Mouse (Mus musculus): Measurements from ENCODE around the gene Dixdc1. TPM values are rescaled to one million over a fixed set of nuclear protein-coding genes. Genes with fewer than 3 reads are reported as not detected.

Dixdc1 gene
- polyA plus RNA-seq, 1 experiment from 2014 or later, result 37.9 TPM

GRCm38 (mm10) chr9:50721061-50721460 lies 18.3 kb downstream of the Dixdc1 start:
- ATAC-seq (replicated peaks), result no peak
- Histone ChIP-seq H3K9me3 (no peaks in the 10 kb centered on the region), H3K4me2 (no peak overlapping the region), H3K27me3 (replicated peaks) (no peaks in the 10 kb centered on the region), H3K4me1 (peaks cover 38% of the 10 kb centered on the region), H3K4me3 (no peak overlapping the region), H3K27ac (no peak overlapping the region), H3K36me3 (replicated peaks) (no peaks in the 10 kb centered on the region), H3K9ac (no peak overlapping the region)
- 49% methylated on average over 12 of the region's 12 CpGs for WGBS

DNA sequence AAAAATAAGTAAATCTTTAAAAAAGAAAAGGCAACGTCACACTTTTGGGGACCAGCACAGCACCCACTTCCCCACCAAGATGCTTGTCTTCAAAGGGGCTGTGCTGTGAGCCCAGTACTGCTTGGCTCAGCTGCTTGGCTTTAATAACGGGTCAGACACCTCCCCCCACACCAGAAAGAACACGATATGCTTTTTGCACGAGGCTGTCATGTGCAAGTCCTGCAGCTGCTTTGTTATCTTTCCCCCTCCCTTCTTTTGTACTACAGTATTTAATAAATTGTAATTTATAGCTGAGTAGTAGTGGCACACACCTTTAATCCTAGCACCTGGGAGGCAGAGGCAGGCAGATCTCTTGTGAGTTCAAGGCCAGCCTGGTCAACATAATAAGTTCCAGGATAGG lies 20.4 kb downstream of the Dixdc1 start:
- no peaks in the 10 kb centered on the region for H3K27me3 ChIP-seq (replicated peaks)
- no peaks in the 10 kb centered on the region for H3K9me3 ChIP-seq
- no peak overlapping the region for H3K4me2 ChIP-seq
- no peak overlapping the region for H3K9ac ChIP-seq
- WGBS, result 86% methylated on average over 4 of the region's 4 CpGs
- no peak overlapping the region for H3K27ac ChIP-seq
- H3K36me3 ChIP-seq (replicated peaks), result no peaks in the 10 kb centered on the region
- peaks cover 17% of the 10 kb centered on the region for H3K4me1 ChIP-seq
- no peak overlapping the region for H3K4me3 ChIP-seq
- ATAC-seq (replicated peaks), result no peak

- no peak overlapping the region for H3K27ac ChIP-seq
- no peaks in the 10 kb centered on the region for H3K36me3 ChIP-seq (replicated peaks)
- H3K4me1 ChIP-seq, result no peaks in the 10 kb centered on the region
- H3K4me2 ChIP-seq, result no peak overlapping the region
- WGBS, result 74% methylated on average over 4 of the region's 4 CpGs
- no peak for ATAC-seq (replicated peaks)
- H3K4me3 ChIP-seq, result no peak overlapping the region
- H3K9ac ChIP-seq, result no peak overlapping the region
- no peaks in the 10 kb centered on the region for H3K27me3 ChIP-seq (replicated peaks)
- no peaks in the 10 kb centered on the region for H3K9me3 ChIP-seq
Observed at GRCm38 (mm10) chr9:50714188-50714587, 25.1 kb downstream of the Dixdc1 start.

- no peak overlapping the region for H3K4me2 ChIP-seq
- no peaks in the 10 kb centered on the region for H3K4me1 ChIP-seq
- no peaks in the 10 kb centered on the region for H3K9me3 ChIP-seq
- H3K36me3 ChIP-seq (replicated peaks), result no peaks in the 10 kb centered on the region
- ATAC-seq (replicated peaks), result no peak
- no peak overlapping the region for H3K9ac ChIP-seq
- H3K27ac ChIP-seq, result no peak overlapping the region
- no peak overlapping the region for H3K4me3 ChIP-seq
- WGBS, result 84% methylated on average over 4 of the region's 4 CpGs
- H3K27me3 ChIP-seq (replicated peaks), result no peaks in the 10 kb centered on the region
Observed at GRCm38 (mm10) chr9:50711337-50711736, 28.0 kb downstream of the Dixdc1 start.

- H3K36me3 ChIP-seq (replicated peaks), result no peaks in the 10 kb centered on the region
- no peak overlapping the region for H3K27ac ChIP-seq
- no peaks in the 10 kb centered on the region for H3K4me1 ChIP-seq
- H3K4me2 ChIP-seq, result no peak overlapping the region
- no peak for ATAC-seq (replicated peaks)
- H3K4me3 ChIP-seq, result no peak overlapping the region
- WGBS, result 24% methylated on average over 2 of the region's 2 CpGs
- no peak overlapping the region for H3K9ac ChIP-seq
- H3K9me3 ChIP-seq, result no peaks in the 10 kb centered on the region
- no peaks in the 10 kb centered on the region for H3K27me3 ChIP-seq (replicated peaks)
Observed at GRCm38 (mm10) chr9:50709108-50709507, 30.2 kb downstream of the Dixdc1 start.

- Histone ChIP-seq H3K27ac (no peak overlapping the region), H3K4me2 (no peak overlapping the region), H3K9ac (no peak overlapping the region), H3K36me3 (replicated peaks) (peaks cover 9% of the 10 kb centered on the region; the same call in 1 of the 2 replicates), H3K9me3 (no peaks in the 10 kb centered on the region), H3K27me3 (replicated peaks) (no peaks in the 10 kb centered on the region), H3K4me1 (peaks cover under 1% of the 10 kb centered on the region; the same call in 1 of the 2 replicates), H3K4me3 (no peak overlapping the region)
- WGBS, result 37% methylated on average over 6 of the region's 6 CpGs
- ATAC-seq (replicated peaks), result no peak
Observed at GRCm38 (mm10) chr9:50704907-50705306, 34.4 kb downstream of the Dixdc1 start.

- Histone ChIP-seq H3K4me3 (no peak overlapping the region), H3K9me3 (no peaks in the 10 kb centered on the region), H3K9ac (no peak overlapping the region), H3K36me3 (replicated peaks) (peaks cover 9% of the 10 kb centered on the region; the same call in 1 of the 2 replicates), H3K4me1 (peaks cover 27% of the 10 kb centered on the region), H3K4me2 (no peak overlapping the region), H3K27me3 (replicated peaks) (no peaks in the 10 kb centered on the region), H3K27ac (no peak overlapping the region)
- ATAC-seq (replicated peaks), result no peak
- 66% methylated on average over 11 of the region's 11 CpGs for WGBS
Observed at GRCm38 (mm10) chr9:50700921-50701691, 38.2 kb downstream of the Dixdc1 start.

DNA sequence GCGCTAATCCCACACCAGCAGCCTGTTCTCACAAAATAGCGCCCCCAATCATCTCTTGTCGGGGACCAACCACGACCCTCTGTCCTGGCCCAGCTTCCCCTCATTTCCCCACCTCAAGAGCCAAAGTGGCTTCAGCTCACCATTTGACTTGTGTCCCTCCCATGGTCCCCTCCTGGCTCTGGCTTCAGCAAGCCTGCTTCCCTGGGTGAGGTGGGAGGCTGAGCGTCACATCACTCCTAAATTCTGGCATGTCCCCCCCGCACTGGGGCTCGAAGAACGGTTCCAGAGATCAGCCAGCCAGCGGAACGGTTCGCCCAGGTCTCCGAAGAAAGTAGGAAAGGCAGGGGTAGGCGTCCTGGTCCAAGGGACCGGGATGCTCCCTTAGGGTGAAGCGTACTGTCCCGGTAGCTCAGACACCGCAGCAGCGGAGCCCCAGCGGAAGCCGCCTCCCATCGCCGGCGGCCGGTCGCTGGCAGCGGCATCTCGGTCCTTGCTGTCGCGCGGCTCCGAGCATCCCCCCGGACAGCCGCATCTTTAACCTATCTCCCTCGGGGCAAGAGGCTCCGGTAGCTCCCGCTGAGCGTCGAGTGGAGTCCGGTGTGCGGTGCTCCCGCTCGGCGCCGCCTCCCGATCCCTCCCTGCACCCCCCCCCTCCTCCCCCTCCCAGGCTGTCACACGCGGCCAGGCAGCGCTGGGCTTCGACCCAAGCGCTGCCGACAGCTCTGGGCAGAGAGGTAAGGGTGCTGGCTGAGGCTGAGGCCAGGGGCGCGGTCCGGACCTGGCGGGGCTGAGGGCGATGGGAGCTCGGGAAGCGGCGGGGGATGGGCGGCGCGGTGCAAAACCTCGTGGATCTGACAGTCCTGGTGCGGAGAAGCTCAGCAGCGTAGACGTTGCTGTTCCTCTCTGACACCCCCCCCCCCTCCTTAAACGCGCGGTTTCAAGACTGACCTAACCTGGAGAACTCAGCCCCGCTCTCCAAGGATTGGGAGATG lies 40.6 kb downstream of the Dixdc1 start:
- peak overlapping the region; percentile 66 for H3K9ac ChIP-seq
- H3K4me2 ChIP-seq, result peak overlapping the region; percentile 90

DNA sequence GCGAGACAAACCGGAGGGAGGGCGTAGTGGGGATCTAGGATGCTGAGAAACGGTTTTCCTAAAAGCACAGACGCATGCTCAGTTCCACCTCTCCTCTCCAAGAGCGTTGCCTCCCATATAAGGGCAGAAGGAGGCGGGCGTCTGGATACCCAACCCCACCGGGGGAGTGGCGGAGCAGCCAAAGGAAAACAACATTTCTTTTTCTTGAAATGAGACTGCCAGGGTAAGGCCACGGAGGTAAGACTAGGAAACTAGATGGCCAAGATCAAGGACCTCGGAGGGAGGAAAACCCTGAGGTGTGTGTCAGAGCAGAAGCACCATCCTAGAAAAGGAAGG lies 41.6 kb downstream of the Dixdc1 start:
- H3K9ac ChIP-seq, result peak overlapping the region; percentile 67
- H3K27me3 ChIP-seq (replicated peaks), result no peaks in the 10 kb centered on the region
- H3K4me3 ChIP-seq, result peak overlapping the region; percentile 51
- no peaks in the 10 kb centered on the region for H3K9me3 ChIP-seq
- peak; percentile 73 for ATAC-seq (replicated peaks)
- WGBS, result 1% methylated on average over 12 of the region's 12 CpGs
- H3K36me3 ChIP-seq (replicated peaks), result peaks cover 4% of the 10 kb centered on the region; the same call in 1 of the 2 replicates
- peaks cover 30% of the 10 kb centered on the region for H3K4me1 ChIP-seq
- H3K27ac ChIP-seq, result peak overlapping the region; percentile 80
- peak overlapping the region; percentile 90 for H3K4me2 ChIP-seq

More for the DNA sequence above, 40.6 kb downstream of the Dixdc1 start:
- ATAC-seq (replicated peaks), result peak; percentile 73
- Histone ChIP-seq H3K4me3 (peak overlapping the region; percentile 51), H3K27me3 (replicated peaks) (no peaks in the 10 kb centered on the region), H3K9me3 (no peaks in the 10 kb centered on the region), H3K4me1 (peaks cover 27% of the 10 kb centered on the region), H3K27ac (peak overlapping the region; percentile 68), H3K36me3 (replicated peaks) (peaks cover 9% of the 10 kb centered on the region; the same call in 1 of the 2 replicates)
- WGBS, result under 1% methylated on average over 68 of the region's 70 CpGs

GRCm38 (mm10) chr9:50696851-50697705 lies 42.2 kb downstream of the Dixdc1 start:
- no peak for ATAC-seq (replicated peaks)
- Histone ChIP-seq H3K4me2 (peak overlapping the region; percentile 90), H3K9ac (peak overlapping the region; percentile 67), H3K4me1 (peaks cover 30% of the 10 kb centered on the region), H3K27me3 (replicated peaks) (no peaks in the 10 kb centered on the region), H3K27ac (peak overlapping the region; percentile 80), H3K36me3 (replicated peaks) (peaks cover 3% of the 10 kb centered on the region; the same call in 1 of the 2 replicates), H3K9me3 (no peaks in the 10 kb centered on the region), H3K4me3 (peak overlapping the region; percentile 51)
- WGBS, result 25% methylated on average over 12 of the region's 12 CpGs

DNA sequence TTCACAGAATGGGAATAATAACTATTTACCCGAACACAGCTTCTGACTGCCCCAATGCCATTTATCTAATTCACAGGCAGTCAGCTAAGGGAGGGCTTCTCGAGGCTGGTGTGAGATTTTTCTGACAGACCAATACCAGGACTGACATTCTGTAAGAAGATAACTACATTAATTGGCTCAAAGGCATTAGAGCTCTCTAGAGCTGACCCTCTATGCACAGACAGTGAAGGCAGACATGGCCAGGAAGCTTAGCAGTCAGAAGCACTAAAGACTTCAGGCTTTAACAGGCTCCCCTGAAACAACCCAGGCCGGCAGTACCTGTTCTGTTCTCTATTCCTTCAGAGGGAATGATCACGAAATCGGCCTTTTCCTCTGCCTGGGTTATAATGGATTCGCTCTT lies 44.2 kb downstream of the Dixdc1 start:
- Histone ChIP-seq H3K27ac (no peak overlapping the region), H3K27me3 (replicated peaks) (no peaks in the 10 kb centered on the region), H3K4me3 (no peak overlapping the region), H3K4me1 (peaks cover 30% of the 10 kb centered on the region), H3K4me2 (no peak overlapping the region), H3K36me3 (replicated peaks) (peaks cover 7% of the 10 kb centered on the region; the same call in 1 of the 2 replicates), H3K9me3 (no peaks in the 10 kb centered on the region), H3K9ac (no peak overlapping the region)
- 79% methylated on average over 6 of the region's 6 CpGs for WGBS
- no peak for ATAC-seq (replicated peaks)
